Mouse (Mus musculus): ENCODE measurements at regions not wholly inside any gene's neighbourhood (a gene's known extent, or its start where the extent isn't known, plus 50 kb on each side); places are given as distances from the start of the nearest gene placed in this dataset.

DNA sequence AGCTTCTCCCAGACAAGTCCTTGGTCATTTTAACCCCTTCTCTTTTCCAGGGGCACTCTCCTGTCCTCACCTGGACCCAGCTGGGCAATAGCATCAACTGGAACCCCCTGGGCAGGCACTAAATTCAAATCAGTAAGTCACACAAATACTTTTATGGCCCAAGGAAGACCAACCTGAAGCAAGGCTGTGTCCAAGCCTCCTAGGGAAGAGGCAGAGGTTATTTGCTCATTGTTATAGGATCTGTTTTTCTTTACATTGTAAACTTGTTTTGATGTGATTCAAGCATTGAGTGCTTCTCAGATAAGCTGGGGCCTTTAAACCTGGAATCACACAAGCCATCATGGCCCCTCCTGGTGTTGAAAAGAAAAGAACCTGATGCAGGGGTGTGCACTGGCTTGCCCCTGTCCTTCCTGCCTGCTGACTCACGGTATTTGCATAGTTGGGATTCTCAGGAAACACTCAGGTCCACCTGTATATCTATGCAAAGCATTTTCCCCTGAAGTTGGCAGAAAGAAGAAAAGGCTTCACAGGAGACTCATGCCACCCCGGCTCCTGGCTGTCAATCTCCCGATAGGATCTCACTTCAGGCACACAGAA, 114.9 kb upstream of the Kit start:
- H3K9me3 ChIP-seq = no peaks in the 10 kb centered on the region
- no peak overlapping the region for H3K4me3 ChIP-seq
- no peaks in the 10 kb centered on the region for H3K36me3 ChIP-seq
- ATAC-seq (replicated peaks) = no peak
- 83% methylated on average over 3 of the region's 3 CpGs for WGBS
- no peaks in the 10 kb centered on the region for H3K4me1 ChIP-seq
- H3K27ac ChIP-seq (replicated peaks) = no peak overlapping the region
- H3K9ac ChIP-seq (replicated peaks) = no peak overlapping the region
- H3K27me3 ChIP-seq = no peaks in the 10 kb centered on the region
- no peak overlapping the region for H3K4me2 ChIP-seq (replicated peaks)

DNA sequence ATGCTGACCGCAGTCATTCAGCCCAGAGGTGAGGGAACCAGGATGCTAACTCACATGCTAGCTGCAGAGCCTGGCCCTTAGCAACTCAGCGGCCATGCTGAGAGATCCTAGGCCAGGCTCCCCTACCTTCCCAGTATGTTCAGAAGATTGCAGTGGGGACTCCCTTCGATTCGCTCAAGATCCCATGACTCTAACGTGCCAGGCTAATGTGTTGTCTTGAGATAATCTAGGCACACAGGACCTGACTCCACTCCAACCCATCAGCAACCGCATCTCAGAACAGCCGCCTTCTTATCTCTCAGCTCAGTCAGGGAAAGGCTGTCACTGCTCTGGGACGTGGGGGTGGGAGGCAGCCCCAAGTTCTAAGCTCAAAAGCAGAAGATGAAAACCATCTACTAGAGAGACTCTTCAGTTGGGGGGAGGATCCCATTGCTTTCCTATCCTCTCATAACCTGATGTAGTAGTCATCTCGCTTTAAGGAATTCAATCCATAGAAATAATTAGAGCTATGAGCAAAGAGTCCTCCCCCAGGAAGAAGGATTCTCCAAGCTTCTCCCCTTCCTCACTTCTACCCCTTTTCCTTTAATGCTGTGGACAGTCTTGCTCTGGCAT, 114.2 kb upstream of the Kit start:
- H3K9me3 ChIP-seq = no peaks in the 10 kb centered on the region
- no peak for ATAC-seq (replicated peaks)
- H3K4me3 ChIP-seq = no peak overlapping the region
- no peaks in the 10 kb centered on the region for H3K4me1 ChIP-seq
- no peaks in the 10 kb centered on the region for H3K36me3 ChIP-seq
- no peaks in the 10 kb centered on the region for H3K27me3 ChIP-seq
- WGBS = 88% methylated on average over 9 of the region's 9 CpGs
- H3K9ac ChIP-seq (replicated peaks) = no peak overlapping the region
- H3K4me2 ChIP-seq (replicated peaks) = no peak overlapping the region
- no peak overlapping the region for H3K27ac ChIP-seq (replicated peaks)

DNA sequence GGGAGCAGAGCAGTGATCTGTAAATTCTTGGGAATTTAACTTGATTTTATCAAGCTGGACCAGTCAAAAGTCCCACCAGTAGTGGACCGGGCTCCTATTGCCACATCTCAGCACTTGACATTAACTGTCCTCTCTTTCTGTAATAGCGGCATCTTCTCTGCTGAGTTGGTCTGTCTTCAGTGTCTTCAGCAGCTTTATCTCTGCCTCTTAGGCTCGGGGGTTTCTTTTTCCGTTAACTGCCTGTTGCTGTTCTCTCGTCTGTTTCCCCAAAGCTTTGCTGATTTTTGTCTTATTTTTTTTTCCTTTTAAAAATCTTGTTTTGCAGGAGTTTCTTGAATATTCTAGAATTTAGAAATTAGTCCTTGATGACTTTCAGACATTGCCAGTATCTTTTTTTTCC, 113.3 kb upstream of the Kit start:
- Histone ChIP-seq H3K9ac (replicated peaks) (no peak overlapping the region), H3K4me3 (no peak overlapping the region), H3K4me1 (no peaks in the 10 kb centered on the region), H3K4me2 (replicated peaks) (no peak overlapping the region), H3K9me3 (no peaks in the 10 kb centered on the region), H3K27me3 (no peaks in the 10 kb centered on the region), H3K36me3 (no peaks in the 10 kb centered on the region), H3K27ac (replicated peaks) (no peak overlapping the region)
- ATAC-seq (replicated peaks) = no peak
- 87% methylated on average over 5 of the region's 5 CpGs for WGBS

DNA sequence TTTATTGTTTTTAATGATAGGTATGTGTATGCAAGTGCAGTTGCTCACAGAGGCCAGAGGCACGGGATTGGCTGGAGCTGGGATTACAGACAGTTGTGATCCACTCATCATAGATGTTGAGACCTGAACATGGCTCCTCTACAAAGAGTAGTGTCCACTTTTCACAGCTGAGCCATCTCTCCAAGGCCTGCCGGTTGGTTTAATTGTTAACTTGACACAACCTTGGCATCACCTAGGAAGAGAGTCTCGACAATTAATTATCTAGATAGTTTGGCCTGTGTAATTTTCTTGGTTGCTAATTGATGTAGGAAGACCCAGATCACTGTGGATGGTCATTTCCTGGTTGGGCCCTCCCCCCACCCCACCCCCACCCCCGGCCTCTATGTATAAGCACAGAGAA, 111.1 kb upstream of the Kit start:
- no peak for ATAC-seq (replicated peaks)
- Histone ChIP-seq H3K9ac (replicated peaks) (no peak overlapping the region), H3K27ac (replicated peaks) (no peak overlapping the region), H3K27me3 (no peaks in the 10 kb centered on the region), H3K4me3 (no peak overlapping the region), H3K36me3 (no peaks in the 10 kb centered on the region), H3K9me3 (no peaks in the 10 kb centered on the region), H3K4me2 (replicated peaks) (no peak overlapping the region), H3K4me1 (peaks cover 19% of the 10 kb centered on the region)
- WGBS = 82% methylated on average over 4 of the region's 4 CpGs

DNA sequence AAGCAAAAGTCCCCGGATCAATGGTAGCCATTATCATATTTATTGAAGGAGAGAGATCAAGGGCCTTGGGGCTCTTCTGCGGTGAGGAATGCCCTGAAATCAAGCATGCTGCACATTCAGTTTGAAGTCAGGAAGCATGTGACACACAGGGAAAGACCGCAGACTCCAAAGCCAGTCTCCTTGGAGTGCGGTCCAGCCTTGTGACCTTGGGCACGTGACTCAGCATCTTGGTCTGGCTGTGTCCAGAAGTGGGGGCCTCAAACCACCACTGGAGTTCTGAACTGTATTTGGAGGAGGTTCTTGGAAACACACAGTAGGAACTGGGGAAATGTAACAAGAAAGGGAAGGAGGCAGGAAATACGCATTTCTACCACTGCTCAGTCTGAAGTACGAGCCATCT, 109.0 kb upstream of the Kit start:
- no peak overlapping the region for H3K27ac ChIP-seq (replicated peaks)
- no peak for ATAC-seq (replicated peaks)
- 87% methylated on average over 7 of the region's 7 CpGs for WGBS
- H3K4me1 ChIP-seq = peaks cover 19% of the 10 kb centered on the region
- no peaks in the 10 kb centered on the region for H3K36me3 ChIP-seq
- H3K9ac ChIP-seq (replicated peaks) = no peak overlapping the region
- no peaks in the 10 kb centered on the region for H3K9me3 ChIP-seq
- H3K27me3 ChIP-seq = no peaks in the 10 kb centered on the region
- no peak overlapping the region for H3K4me3 ChIP-seq
- no peak overlapping the region for H3K4me2 ChIP-seq (replicated peaks)

DNA sequence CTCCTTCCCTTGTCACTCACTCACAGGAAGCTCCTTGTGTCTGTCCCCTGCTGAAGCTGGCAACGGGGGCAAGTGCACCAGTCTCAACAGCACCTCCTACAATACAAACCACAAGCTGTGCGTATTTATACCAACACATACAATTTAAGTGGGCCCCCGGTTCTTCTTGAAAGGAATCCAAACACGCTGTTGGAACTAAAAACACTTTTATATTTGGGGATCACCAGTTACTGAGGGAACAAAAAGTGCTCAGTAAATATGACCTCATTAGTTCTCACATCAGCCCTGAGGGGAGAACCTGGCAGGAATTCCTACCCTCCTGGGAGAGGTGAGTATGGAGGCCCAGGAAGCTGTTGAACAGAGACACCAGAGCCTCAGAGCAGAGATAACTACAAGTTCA, 107.8 kb upstream of the Kit start:
- Histone ChIP-seq H3K9ac (replicated peaks) (no peak overlapping the region), H3K27ac (replicated peaks) (no peak overlapping the region), H3K36me3 (no peaks in the 10 kb centered on the region), H3K4me3 (no peak overlapping the region), H3K27me3 (no peaks in the 10 kb centered on the region), H3K4me2 (replicated peaks) (no peak overlapping the region), H3K4me1 (peaks cover 19% of the 10 kb centered on the region), H3K9me3 (no peaks in the 10 kb centered on the region)
- 27% methylated on average over 4 of the region's 4 CpGs for WGBS
- ATAC-seq (replicated peaks) = no peak

DNA sequence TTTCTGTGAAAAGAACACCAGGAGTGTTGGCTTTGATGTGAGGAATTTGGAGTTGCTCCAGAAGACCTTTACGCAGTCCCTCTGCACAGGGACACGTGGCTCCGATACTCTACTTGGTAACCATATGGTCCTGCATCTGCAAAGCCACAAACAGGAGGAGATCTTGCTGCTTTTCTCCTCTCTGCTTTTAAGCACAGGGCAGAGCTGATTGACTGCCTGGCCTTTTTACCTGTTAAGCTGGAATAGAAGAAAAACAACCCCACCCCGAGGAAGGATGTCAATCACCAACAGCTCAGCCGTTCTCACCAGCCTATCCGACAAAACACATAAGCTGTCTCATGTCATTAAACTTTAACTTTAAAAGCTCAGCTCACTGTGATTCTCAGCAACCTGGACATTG, 106.8 kb upstream of the Kit start:
- no peaks in the 10 kb centered on the region for H3K9me3 ChIP-seq
- WGBS = 19% methylated on average over 6 of the region's 6 CpGs
- H3K4me2 ChIP-seq (replicated peaks) = no peak overlapping the region
- peaks cover 25% of the 10 kb centered on the region for H3K4me1 ChIP-seq
- no peak overlapping the region for H3K9ac ChIP-seq (replicated peaks)
- no peak overlapping the region for H3K4me3 ChIP-seq
- H3K27me3 ChIP-seq = no peaks in the 10 kb centered on the region
- 0 out of 2 replicates have a peak, but pooled peaks have one; percentile 65 for ATAC-seq (replicated peaks)
- no peaks in the 10 kb centered on the region for H3K36me3 ChIP-seq
- H3K27ac ChIP-seq (replicated peaks) = no peak overlapping the region

DNA sequence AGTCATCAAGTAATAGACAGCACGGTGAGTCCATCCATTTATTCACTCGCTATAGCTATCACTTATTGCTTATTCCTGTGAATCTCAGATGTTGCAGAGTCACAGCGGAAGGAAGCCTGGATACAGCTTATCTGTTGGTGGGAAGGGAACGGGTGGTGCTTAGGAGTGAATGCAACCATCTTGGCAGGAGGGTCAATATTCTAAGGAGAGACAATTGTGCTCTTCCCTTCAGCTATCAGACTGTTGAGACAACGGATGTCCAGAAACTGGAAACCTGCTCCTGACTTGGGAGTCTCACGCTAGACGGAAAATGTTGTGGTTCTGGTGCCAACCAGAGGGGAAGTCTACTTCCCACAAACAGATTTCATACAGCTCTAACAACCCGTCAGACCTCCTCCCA, 103.7 kb upstream of the Kit start:
- Histone ChIP-seq H3K4me2 (replicated peaks) (no peak overlapping the region), H3K4me3 (no peak overlapping the region), H3K27me3 (no peaks in the 10 kb centered on the region), H3K36me3 (no peaks in the 10 kb centered on the region), H3K27ac (replicated peaks) (no peak overlapping the region), H3K9ac (replicated peaks) (no peak overlapping the region), H3K4me1 (peaks cover 27% of the 10 kb centered on the region), H3K9me3 (no peaks in the 10 kb centered on the region)
- no peak for ATAC-seq (replicated peaks)
- 93% methylated on average over 8 of the region's 8 CpGs for WGBS

DNA sequence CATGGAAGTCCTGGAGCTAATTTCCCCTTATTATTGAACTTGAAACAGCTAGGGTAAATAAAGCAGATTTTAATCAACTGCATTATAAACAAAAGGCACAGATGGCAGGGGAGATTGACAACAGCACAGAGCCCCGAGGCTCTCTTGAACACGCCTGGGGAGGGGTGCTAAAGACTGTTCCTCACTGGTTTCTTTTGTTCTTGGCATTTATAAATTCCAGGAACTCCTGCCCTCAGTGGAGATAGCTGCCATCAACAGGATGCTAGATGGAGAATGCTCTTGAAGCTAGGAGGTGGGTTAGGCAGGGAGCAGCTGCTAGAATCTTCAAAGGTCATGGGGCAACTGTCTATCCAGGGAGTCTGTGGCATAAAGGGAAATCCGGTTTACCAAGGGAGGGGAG, 102.2 kb upstream of the Kit start:
- peaks cover 16% of the 10 kb centered on the region for H3K4me1 ChIP-seq
- no peaks in the 10 kb centered on the region for H3K27me3 ChIP-seq
- H3K4me3 ChIP-seq = no peak overlapping the region
- ATAC-seq (replicated peaks) = peak; percentile 66
- H3K4me2 ChIP-seq (replicated peaks) = no peak overlapping the region
- no peak overlapping the region for H3K27ac ChIP-seq (replicated peaks)
- 22% methylated on average over 3 of the region's 3 CpGs for whole genome bisulfite sequencing
- H3K36me3 ChIP-seq = no peaks in the 10 kb centered on the region
- no peaks in the 10 kb centered on the region for H3K9me3 ChIP-seq
- H3K9ac ChIP-seq (replicated peaks) = no peak overlapping the region

DNA sequence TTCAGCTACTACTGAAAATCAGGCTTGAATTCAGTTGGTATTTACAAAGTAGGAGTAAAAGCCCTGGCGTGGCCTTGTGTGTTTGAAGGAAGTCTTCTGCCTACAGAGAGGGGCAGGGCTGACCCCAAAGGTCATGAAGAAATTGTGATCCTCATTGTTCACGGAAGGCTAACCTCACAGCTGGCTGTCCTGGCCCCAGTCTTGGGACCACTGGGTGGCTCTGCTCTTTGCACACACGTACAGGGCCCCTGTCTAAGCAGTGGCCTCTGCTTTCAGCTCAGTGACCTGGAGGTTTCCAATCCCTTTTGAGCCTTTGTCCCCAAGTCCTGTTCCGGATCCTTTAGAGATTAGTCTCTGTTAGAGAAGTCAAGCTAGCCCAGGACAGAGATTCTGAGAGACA, 99.3 kb upstream of the Kit start:
- no peak overlapping the region for H3K4me3 ChIP-seq
- H3K27ac ChIP-seq (replicated peaks) = no peak overlapping the region
- no peak overlapping the region for H3K4me2 ChIP-seq (replicated peaks)
- H3K4me1 ChIP-seq = peaks cover 8% of the 10 kb centered on the region
- WGBS = 16% methylated on average over 4 of the region's 4 CpGs
- ATAC-seq (replicated peaks) = no peak
- H3K9me3 ChIP-seq = no peaks in the 10 kb centered on the region
- H3K9ac ChIP-seq (replicated peaks) = no peak overlapping the region
- no peaks in the 10 kb centered on the region for H3K36me3 ChIP-seq
- H3K27me3 ChIP-seq = no peaks in the 10 kb centered on the region

DNA sequence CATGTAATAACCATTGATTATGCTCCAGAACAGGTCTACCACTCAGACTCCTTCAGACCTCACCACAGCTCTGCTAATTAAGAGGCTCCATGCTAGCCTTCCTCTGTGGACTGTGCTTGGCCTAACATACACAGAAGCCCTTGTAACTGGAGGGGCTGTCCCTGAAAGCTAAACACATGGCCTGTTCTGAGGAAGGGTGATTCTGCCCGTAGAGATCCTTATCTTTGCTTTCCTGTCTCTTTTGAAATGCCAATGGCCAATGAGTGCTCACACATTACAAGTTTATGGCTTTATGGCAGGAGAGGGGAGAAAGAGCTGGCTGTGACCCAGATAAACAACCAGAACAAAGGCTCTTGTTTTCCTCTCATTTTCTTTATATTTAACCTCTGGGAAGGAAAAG, 96.2 kb upstream of the Kit start:
- Histone ChIP-seq H3K9me3 (no peaks in the 10 kb centered on the region), H3K27ac (replicated peaks) (no peak overlapping the region), H3K4me3 (no peak overlapping the region), H3K4me1 (0 out of 2 replicates have a peak, but pooled peaks cover 5% of the 10 kb centered on the region), H3K27me3 (no peaks in the 10 kb centered on the region), H3K36me3 (no peaks in the 10 kb centered on the region), H3K9ac (replicated peaks) (no peak overlapping the region), H3K4me2 (replicated peaks) (no peak overlapping the region)
- 32% methylated on average over 1 of the region's 1 CpGs for WGBS
- no peak for ATAC-seq (replicated peaks)

DNA sequence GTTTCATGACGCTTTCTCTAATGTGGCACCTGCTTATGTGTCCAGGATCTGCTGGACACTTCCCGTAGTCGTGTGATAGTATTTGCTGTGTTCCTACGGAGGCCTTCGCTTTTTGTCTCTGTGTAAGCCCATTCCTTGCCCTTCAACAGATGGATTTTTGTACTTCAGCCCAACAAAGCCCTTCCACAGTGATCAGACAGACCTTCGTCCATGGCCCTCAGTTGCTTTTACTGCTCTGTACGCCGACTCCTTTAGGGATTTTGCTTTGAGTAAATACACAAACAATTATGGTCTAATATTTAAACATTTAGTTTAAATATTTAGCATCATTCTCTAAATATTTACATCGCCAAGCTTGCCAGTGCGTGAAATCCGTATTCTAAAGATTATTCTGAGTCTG, 95.6 kb upstream of the Kit start:
- Histone ChIP-seq H3K36me3 (no peaks in the 10 kb centered on the region), H3K27ac (replicated peaks) (no peak overlapping the region), H3K9ac (replicated peaks) (no peak overlapping the region), H3K4me3 (no peak overlapping the region), H3K4me2 (replicated peaks) (no peak overlapping the region), H3K9me3 (no peaks in the 10 kb centered on the region), H3K4me1 (0 out of 2 replicates have a peak, but pooled peaks cover 5% of the 10 kb centered on the region), H3K27me3 (no peaks in the 10 kb centered on the region)
- ATAC-seq (replicated peaks) = no peak
- 91% methylated on average over 11 of the region's 11 CpGs for WGBS

DNA sequence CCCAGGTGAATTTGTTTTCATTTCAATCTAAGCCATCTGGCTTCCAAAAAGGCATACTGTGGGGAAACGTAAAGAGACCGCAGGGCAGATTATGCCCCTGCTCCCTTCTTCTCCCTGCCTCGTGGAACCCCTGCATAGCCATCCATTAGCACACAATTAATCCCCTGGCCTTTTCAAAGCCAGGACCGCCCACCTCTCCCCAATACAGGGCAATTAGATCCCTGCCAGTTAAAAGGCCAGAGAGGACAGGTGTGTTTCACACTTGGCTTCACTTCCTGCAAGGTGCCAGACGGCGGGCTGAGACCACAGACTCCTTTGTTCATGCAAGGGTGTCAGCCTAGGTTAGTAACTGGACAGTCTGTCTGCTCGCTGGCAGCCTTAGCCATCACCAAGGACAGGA, 93.1 kb upstream of the Kit start:
- Histone ChIP-seq H3K36me3 (no peaks in the 10 kb centered on the region), H3K4me2 (replicated peaks) (no peak overlapping the region), H3K27ac (replicated peaks) (no peak overlapping the region), H3K9ac (replicated peaks) (no peak overlapping the region), H3K27me3 (no peaks in the 10 kb centered on the region), H3K4me3 (no peak overlapping the region), H3K9me3 (no peaks in the 10 kb centered on the region), H3K4me1 (0 out of 2 replicates have a peak, but pooled peaks cover 5% of the 10 kb centered on the region)
- no peak for ATAC-seq (replicated peaks)
- WGBS = 12% methylated on average over 7 of the region's 7 CpGs

All from forebrain, embryonic 15.5 days (tissue).